Mouse (Mus musculus) large intestine, adult 2 months (tissue): Measurements from ENCODE around the gene Polh. TPM values are rescaled to one million over a fixed set of nuclear protein-coding genes. Genes with fewer than 3 reads are reported as not detected.
A peak's percentile ranks its signal among the peaks of the same experiment; 100 is the strongest.

Experiments
- DNase-seq: peaks from one replicate; pipeline ENCODE4 v3.0.0-alpha.2; 2012; ENCODE audit warnings: low read depth, low spot score
- WGBS: fragments of 180-500 bp; shearing (Covaris S2); methylation state at CpG from one replicate; pipeline ENCODE4 v1.1.7; 2018; 5-methylcytosine and 5-hydroxymethylcytosine counted together
- polyA plus RNA-seq: library from polyadenylated mRNA; depleted of rRNA; stranded (reverse); fragments of >200 nt; gene quantifications from 2 replicates; pipeline ENCODE4 v1.2.3, GENCODE M21; 2012

The Polh gene
- polyA plus RNA-seq, 1 experiment, result 4.4 TPM

- no peak for DNase-seq
- 62% methylated on average over 3 of the region's 3 CpGs for WGBS
These were observed 31.9 kb downstream of the Polh start for GRCm38 (mm10) chr17:46170538-46170937.

GRCm38 (mm10) chr17:46168768-46169167 lies 33.7 kb downstream of the Polh start:
- 86% methylated on average over 5 of the region's 5 CpGs for WGBS
- DNase-seq, result no peak

- 22% methylated on average over 5 of the region's 5 CpGs for WGBS
- DNase-seq, result no peak
These were observed 34.1 kb downstream of the Polh start for GRCm38 (mm10) chr17:46168318-46168717.

GRCm38 (mm10) chr17:46167014-46167413 lies 35.4 kb downstream of the Polh start:
- no peak for DNase-seq
- WGBS, result 85% methylated on average over 11 of the region's 11 CpGs

- DNase-seq, result no peak
- 75% methylated on average over 5 of the region's 5 CpGs for WGBS
These were observed 36.2 kb downstream of the Polh start for GRCm38 (mm10) chr17:46166270-46166669.

GRCm38 (mm10) chr17:46165460-46165859 lies 37.0 kb downstream of the Polh start:
- DNase-seq, result no peak
- 85% methylated on average over 12 of the region's 12 CpGs for WGBS

GRCm38 (mm10) chr17:46164791-46165190 lies 37.7 kb downstream of the Polh start:
- 89% methylated on average over 10 of the region's 10 CpGs for WGBS

GRCm38 (mm10) chr17:46164301-46164700 lies 38.1 kb downstream of the Polh start:
- 97% methylated on average over 8 of the region's 8 CpGs for WGBS
- no peak for DNase-seq

More at GRCm38 (mm10) chr17:46164791-46165190, 37.7 kb downstream of the Polh start:
- no peak for DNase-seq

- DNase-seq, result peak; percentile 81
- 14% methylated on average over 9 of the region's 9 CpGs for WGBS
These were observed 39.5 kb downstream of the Polh start for GRCm38 (mm10) chr17:46162951-46163421.

- DNase-seq, result no peak
- WGBS, result 30% methylated on average over 7 of the region's 7 CpGs
These were observed 39.9 kb downstream of the Polh start for GRCm38 (mm10) chr17:46162551-46162950.

GRCm38 (mm10) chr17:46161710-46162109 lies 40.7 kb downstream of the Polh start:
- no peak for DNase-seq
- WGBS, result 38% methylated on average over 9 of the region's 9 CpGs

- 0% methylated on average over 19 of the region's 19 CpGs for WGBS
- no peak for DNase-seq
These were observed 41.3 kb downstream of the Polh start for GRCm38 (mm10) chr17:46161179-46161578.

- under 1% methylated on average over 23 of the region's 23 CpGs for WGBS
- DNase-seq, result peak; percentile 99
These were observed 41.8 kb downstream of the Polh start, which contains the start of gene Gtpbp2 for GRCm38 (mm10) chr17:46160686-46161085. Gtpbp2 (plus strand) TSS chr17:46161032.

GRCm38 (mm10) chr17:46160090-46160662 lies 42.3 kb downstream of the Polh start:
- 1% methylated on average over 16 of the region's 16 CpGs for WGBS

GRCm38 (mm10) chr17:46159236-46159635 lies 43.2 kb downstream of the Polh start:
- no peak for DNase-seq
- 19% methylated on average over 2 of the region's 2 CpGs for whole genome bisulfite sequencing

More at GRCm38 (mm10) chr17:46160090-46160662, 42.3 kb downstream of the Polh start:
- peak; percentile 79 for DNase-seq

GRCm38 (mm10) chr17:46157131-46157530 lies 45.3 kb downstream of the Polh start:
- WGBS, result 91% methylated on average over 8 of the region's 8 CpGs
- no peak for DNase-seq

- DNase-seq, result no peak
These were observed 45.8 kb downstream of the Polh start for GRCm38 (mm10) chr17:46156680-46157079.

GRCm38 (mm10) chr17:46154336-46154735 lies 48.1 kb downstream of the Polh start:
- 87% methylated on average over 3 of the region's 3 CpGs for WGBS
- DNase-seq, result no peak

More at GRCm38 (mm10) chr17:46156680-46157079, 45.8 kb downstream of the Polh start:
- WGBS, result 54% methylated on average over 5 of the region's 5 CpGs

- peak; percentile 79 for DNase-seq
- 1% methylated on average over 33 of the region's 33 CpGs for WGBS
These were observed 49.3 kb downstream of the Polh start, which contains the start of gene Mad2l1bp for GRCm38 (mm10) chr17:46152847-46153782. Mad2l1bp (minus strand) TSS chr17:46153553.
